ENCODE assay signal across 35 mouse cellular contexts in genomic region chr7:81667156-81667555, GRCm38 (mm10).
"Had no signal": no experiment of that assay in that cellular context is flagged by ENCODE, and none has a peak within 500 bp of the region (broad histone marks: within the 10 kb centered on the region; RNA-seq: fewer than 3 reads in every experiment).

No protein-coding gene starts in this region.

- H3K9me3 ChIP-seq: heart, embryonic 10.5 days; heart, embryonic 12.5 days; heart, embryonic 13.5 days; heart, embryonic 15.5 days; hindbrain, embryonic 10.5 days; hindbrain, embryonic 12.5 days; hindbrain, embryonic 13.5 days; hindbrain, embryonic 15.5 days; intestine, embryonic 15.5 days; kidney, embryonic 15.5 days had no signal

- H3K4me2 ChIP-seq: heart, embryonic 11.5 days; heart, embryonic 12.5 days; heart, embryonic 13.5 days; heart, embryonic 15.5 days; hindbrain, embryonic 12.5 days; hindbrain, embryonic 13.5 days; hindbrain, embryonic 14.5 days; hindbrain, embryonic 15.5 days; intestine, embryonic 15.5 days; kidney, embryonic 15.5 days had no signal

- H3K27me3 ChIP-seq: heart, embryonic 12.5 days; heart, embryonic 13.5 days; heart, embryonic 15.5 days; hindbrain, embryonic 12.5 days; hindbrain, embryonic 13.5 days; hindbrain, embryonic 15.5 days; intestine, embryonic 15.5 days; kidney, embryonic 15.5 days had no signal

- H3K36me3 ChIP-seq: heart, embryonic 10.5 days; heart, embryonic 12.5 days; heart, embryonic 15.5 days; hindbrain, embryonic 10.5 days; hindbrain, embryonic 12.5 days; hindbrain, embryonic 13.5 days; hindbrain, embryonic 15.5 days; intestine, embryonic 15.5 days; kidney, embryonic 15.5 days had no signal

- H3K4me1 ChIP-seq: hindbrain, embryonic 12.5 days; hindbrain, embryonic 13.5 days; intestine, embryonic 15.5 days; kidney, embryonic 15.5 days had no signal

- H3K9ac ChIP-seq: heart, embryonic 12.5 days; heart, embryonic 13.5 days; heart, embryonic 15.5 days; hindbrain, embryonic 12.5 days; hindbrain, embryonic 13.5 days; hindbrain, embryonic 14.5 days; hindbrain, embryonic 15.5 days; intestine, embryonic 15.5 days; kidney, embryonic 15.5 days had no signal

- ATAC-seq: hindbrain, embryonic 16.5 days; hindbrain, postnatal 0 days; inflammation-experienced regulatory T-cells, adult 6 months; intestine, embryonic 15.5 days; intestine, embryonic 16.5 days; intestine, postnatal 0 days had no signal

- H3K27ac ChIP-seq: heart, embryonic 10.5 days; heart, embryonic 13.5 days; heart, embryonic 15.5 days; hindbrain, embryonic 10.5 days; hindbrain, embryonic 12.5 days; hindbrain, embryonic 13.5 days; hindbrain, embryonic 14.5 days; hindbrain, embryonic 15.5 days; hindbrain, postnatal 0 days; intestine, embryonic 15.5 days; kidney, embryonic 15.5 days; kidney, postnatal 0 days; layer of hippocampus, adult 2 months had no signal

- DNase-seq: heart, postnatal 10 days; heart, postnatal 14 days; heart, postnatal 36 days; heart, postnatal 4 days; kidney, adult 11 months; kidney, adult 18-20 months; kidney, adult 2 months; kidney, adult 8-10 months; kidney, adult 9 months; kidney, postnatal 10 days; kidney, postnatal 14 days; kidney, postnatal 25 days; kidney, postnatal 36 days; kidney, postnatal 4 days; layer of hippocampus, adult 9-11 months; layer of hippocampus, postnatal 36 days had no signal

- H3K4me3 ChIP-seq: heart, embryonic 10.5 days; heart, embryonic 12.5 days; heart, embryonic 13.5 days; heart, embryonic 15.5 days; hindbrain, embryonic 10.5 days; hindbrain, embryonic 12.5 days; hindbrain, embryonic 13.5 days; hindbrain, embryonic 15.5 days; intestine, embryonic 15.5 days; kidney, embryonic 15.5 days; layer of hippocampus, adult 2 months had no signal
